Mouse (Mus musculus) gastrocnemius, postnatal 36 days (tissue): ENCODE results near the gene Cct6b. TPM values are rescaled to one million over a fixed set of nuclear protein-coding genes. Genes with fewer than 3 reads are reported as not detected.
"Not testable (repeated sequence)": the region's sequence is repeated elsewhere in the genome, so short reads cannot be mapped to it uniquely, and the experiment has no call there.

ENCODE experiments used
- DNase-seq, 2 experiments: peaks; one replicate each; pipeline ENCODE4 v3.0.0; 2022
- intact Hi-C: fragments of 180-260 bp; cut with DNase I; formaldehyde crosslinking; loops from one replicate; pipeline ENCODE4 v1.15.1; 2025
- total RNA-seq, 2 experiments: library from RNA; stranded (reverse); gene quantifications; 2 replicates each; pipeline ENCODE4 v1.2.3; 2021

Cct6b gene
- total RNA-seq, 2 experiments from 2014 or later: 0.12 TPM; not detected in 1

- DNase-seq: no peak
- intact Hi-C loops: no loop called here
Measured at GRCm38 (mm10) chr11:82708934-82709333, 55.2 kb downstream of the Cct6b start.

- no peak for DNase-seq
- intact Hi-C loops: no loop called here
Measured at GRCm38 (mm10) chr11:82705082-82705481, 59.0 kb downstream of the Cct6b start.

GRCm38 (mm10) chr11:82699865-82700410, 64.2 kb downstream of the Cct6b start:
- intact Hi-C loops: no loop called here
- no peak for DNase-seq

GRCm38 (mm10) chr11:82695930-82696329, 68.2 kb downstream of the Cct6b start:
- intact Hi-C loops: no loop called here
- no peak for DNase-seq

- DNase-seq, intact Hi-C loops: not testable (repeated sequence)
Measured at GRCm38 (mm10) chr11:82694947-82695346, 69.2 kb downstream of the Cct6b start.

GRCm38 (mm10) chr11:82692668-82693067, 71.5 kb downstream of the Cct6b start:
- intact Hi-C loops: no loop called here
- DNase-seq: no peak

- DNase-seq: no peak
- intact Hi-C loops: no loop called here
Measured at GRCm38 (mm10) chr11:82690476-82690875, 73.6 kb downstream of the Cct6b start.

- DNase-seq: no peak
- intact Hi-C loops: no loop called here
Measured at GRCm38 (mm10) chr11:82687668-82688067, 76.5 kb downstream of the Cct6b start.

GRCm38 (mm10) chr11:82684676-82685075, 79.4 kb downstream of the Cct6b start:
- intact Hi-C loops: no loop called here
- peak; percentile 46 for DNase-seq

- intact Hi-C loops: no loop called here
- DNase-seq: no peak
Measured at GRCm38 (mm10) chr11:82683765-82684505, 80.2 kb downstream of the Cct6b start.

GRCm38 (mm10) chr11:82678561-82678960, 85.6 kb downstream of the Cct6b start:
- intact Hi-C loops: no loop called here
- no peak for DNase-seq

Other genes with a start within 250 kb of the Cct6b start
- gene Zfp830, start within 50 bp of the Cct6b start, total RNA-seq: 10 to 100 TPM; 12.3 to 17.9 TPM
- gene Lig3, start 16.8 kb upstream of the Cct6b start, total RNA-seq: 10 to 100 TPM; 17.4 to 19.5 TPM
- 1 to 10 TPM; 5.6 to 9.7 TPM for gene Rffl, start 106.9 kb upstream of the Cct6b start, total RNA-seq
- 1 to 10 TPM; 2.9 to 4.0 TPM for gene Rad51d, start 126.3 kb upstream of the Cct6b start, total RNA-seq
- not detected for gene Fndc8, start 127.8 kb upstream of the Cct6b start, total RNA-seq
- gene Nle1, start 144.1 kb upstream of the Cct6b start, total RNA-seq: 10 to 100 TPM in 1 of 2 experiments, 1 to 10 TPM in 1; 9.1 to 10.5 TPM
- 100 to 1,000 TPM; 158 to 168 TPM for gene Unc45b, start 146.2 kb upstream of the Cct6b start, total RNA-seq
- 10 to 100 TPM; 20.4 to 20.5 TPM for gene Slfn5, start 187.0 kb upstream of the Cct6b start, total RNA-seq
- gene Slfn9, start 227.5 kb upstream of the Cct6b start, total RNA-seq: under 1 TPM; 0.33 to 0.42 TPM